Mouse (Mus musculus): Measurements from ENCODE around the gene Ghr. TPM values are rescaled to one million over a fixed set of nuclear protein-coding genes. Genes with fewer than 3 reads are reported as not detected.

The Ghr gene
- total RNA-seq, 2 experiments from 2014 or later = 164 to 166 TPM

DNA sequence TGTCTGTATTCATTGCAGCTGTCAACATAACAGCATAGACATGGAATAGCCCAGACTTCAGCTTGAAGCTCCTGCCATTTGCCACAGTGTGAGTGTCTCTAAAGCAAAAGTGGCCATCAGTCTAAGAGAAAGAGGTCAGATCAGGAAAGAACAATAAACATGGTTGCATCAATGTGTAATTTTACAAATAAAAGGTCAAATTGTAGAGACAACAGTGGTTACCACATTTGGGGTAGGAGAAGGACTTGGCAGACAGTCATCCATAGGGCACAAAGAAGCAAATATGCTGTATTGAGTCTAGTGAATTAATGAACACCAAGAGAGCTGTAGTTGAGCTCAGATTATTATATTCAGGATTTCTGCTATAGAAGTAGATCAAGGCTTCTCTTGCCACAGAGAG is 127.7 kb downstream of the Ghr start:
- no peak for DNase-seq
- intact Hi-C loops (cut with DNase I) = loop anchor here (5.0 kb wide), 1 partner anchor 47 kb away; no protein-coding TSS in a partner anchor

DNA sequence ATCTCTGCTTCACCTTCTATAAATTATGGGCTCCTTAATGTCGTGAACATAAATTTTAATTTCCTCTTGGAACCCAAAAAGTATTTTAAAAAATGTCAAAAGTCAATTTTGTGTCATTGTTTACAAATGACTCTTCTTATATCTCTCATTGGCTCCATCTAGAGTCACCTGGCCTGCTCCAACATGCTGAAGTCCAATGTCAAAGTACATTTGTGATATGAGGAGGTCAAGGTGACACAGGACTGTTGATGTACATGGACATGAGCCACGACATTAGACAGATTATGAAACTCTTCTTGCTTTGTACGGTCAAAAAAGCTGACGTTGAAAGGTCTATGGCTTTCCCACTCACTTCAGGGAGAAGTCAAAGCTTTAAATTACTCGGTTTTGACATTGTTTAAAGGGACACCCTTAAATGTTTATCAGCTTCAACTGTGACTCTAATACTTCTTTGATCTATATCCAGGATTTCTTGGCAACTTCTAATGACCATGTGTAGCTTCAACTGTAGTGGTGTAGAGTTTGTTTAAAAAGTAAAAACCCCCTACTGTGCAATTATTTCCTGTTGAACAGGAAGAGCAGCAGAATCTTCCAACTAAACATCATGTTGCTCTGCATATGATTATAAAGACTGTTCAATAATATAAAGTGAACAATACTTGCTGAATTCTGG is 131.1 kb downstream of the Ghr start:
- DNase-seq = no peak
- intact Hi-C loops (cut with DNase I) = no loop called here

DNA sequence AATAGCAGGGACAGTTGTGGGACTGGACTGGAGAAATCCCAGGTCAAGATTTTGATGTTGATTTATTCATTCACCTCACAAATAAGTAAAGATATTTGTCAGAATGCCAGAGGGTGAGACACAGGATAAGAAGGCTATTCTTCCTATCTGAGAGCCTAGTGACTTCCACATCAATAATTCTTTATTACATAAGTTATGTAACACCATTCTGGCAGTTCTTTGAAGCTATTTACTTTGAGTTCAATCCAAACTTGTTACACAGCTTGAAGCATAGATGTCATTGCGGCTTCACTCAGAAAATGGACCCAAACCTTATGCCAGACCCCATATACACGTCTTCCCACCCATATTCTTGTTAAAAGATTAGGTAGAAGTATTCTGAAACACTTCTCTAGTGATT is 133.7 kb downstream of the Ghr start:
- DNase-seq = no peak
- intact Hi-C loops (cut with DNase I) = no loop called here

DNA sequence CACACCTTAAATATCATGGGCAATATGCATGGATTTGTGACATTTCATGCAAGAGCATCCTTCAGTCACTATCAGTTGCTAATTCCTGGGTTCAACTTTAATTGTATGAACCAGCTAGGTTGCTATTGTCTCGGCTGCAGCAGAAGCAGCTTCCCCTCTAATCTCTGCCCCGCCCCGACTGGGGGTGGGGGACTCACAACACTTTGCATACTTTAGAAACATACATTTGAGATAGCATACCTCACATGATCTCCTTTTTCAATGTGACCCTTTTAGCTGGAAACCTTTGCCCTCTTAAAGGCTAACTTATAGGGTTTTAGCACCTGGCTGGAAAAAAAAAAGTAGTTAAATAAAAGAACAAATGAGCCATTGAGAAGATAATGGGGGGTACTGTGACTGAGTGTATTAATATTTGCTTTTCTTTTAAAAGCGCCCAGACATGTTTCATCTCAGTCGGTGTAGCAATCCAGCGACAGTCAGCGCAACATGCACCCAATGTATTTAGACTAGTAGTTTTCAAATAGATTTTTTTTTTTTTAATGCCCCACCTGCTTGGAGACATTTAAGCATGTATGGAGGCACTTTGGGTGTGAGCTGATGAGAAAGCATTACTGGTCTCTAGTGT is 137.9 kb downstream of the Ghr start:
- DNase-seq = no peak
- intact Hi-C loops (cut with DNase I) = no loop called here

DNA sequence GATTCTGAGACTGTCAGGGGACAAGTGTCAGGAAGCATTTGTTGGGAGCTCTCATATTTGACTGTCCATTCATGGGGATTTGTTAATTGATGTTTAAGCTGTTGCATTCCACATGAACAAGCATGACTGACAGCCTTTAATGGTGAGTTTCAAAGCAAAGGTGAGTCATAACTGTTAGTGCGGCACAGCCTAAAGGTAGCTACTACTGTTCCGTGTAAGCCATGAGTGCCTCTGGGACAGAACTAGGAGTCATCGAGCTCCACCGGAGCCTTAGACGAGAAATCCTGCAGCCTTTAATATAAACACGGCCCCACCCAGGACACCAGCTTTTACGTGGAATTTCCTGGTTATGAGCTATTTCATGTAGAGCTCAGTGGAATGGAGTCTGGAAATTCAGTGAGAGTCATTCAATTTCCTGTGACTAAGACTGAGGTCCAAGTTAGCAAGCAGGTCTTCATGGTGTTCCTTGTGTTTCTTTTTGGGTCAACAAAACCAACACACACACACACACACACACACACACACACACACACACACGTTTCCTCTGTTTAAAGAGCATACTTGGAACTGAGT is 138.8 kb downstream of the Ghr start:
- DNase-seq = no peak
- intact Hi-C loops (cut with DNase I) = no loop called here

DNA sequence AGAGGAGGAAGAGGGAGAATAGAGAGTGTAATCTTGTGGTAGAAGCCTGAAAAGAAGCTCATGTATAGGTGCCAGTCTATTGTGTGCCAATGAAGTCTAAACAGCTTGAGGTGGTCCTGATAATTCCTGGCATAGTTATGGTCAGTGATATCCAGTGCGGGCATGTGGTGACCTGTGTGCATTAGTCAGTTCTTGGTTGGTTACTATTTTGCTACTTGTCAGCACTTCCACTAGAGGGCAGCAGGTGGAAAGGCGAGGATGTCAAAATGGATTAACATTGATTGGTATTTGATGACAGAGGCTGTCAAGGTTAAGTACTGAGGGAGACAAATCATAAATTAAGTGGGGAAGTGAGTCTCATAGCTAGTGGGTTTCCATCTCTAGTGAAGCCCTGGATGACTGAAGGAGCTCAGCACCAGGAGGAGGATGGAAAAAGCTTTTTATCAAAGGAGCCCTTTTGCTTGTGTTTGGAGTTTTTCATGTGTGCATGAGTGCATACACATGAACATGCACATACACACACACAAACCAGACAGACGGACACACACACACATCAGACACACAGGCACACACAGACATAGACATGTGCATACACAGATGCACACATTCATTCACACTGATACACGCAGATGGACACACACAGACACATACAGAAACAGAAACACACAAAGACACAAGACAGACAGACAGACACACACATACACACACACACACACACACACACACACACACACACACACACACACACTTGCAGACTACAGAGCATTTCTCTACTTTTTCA is 141.6 kb downstream of the Ghr start:
- intact Hi-C loops (cut with DNase I) = loop anchor here (2.0 kb wide), 3 partner anchors 63 to 141 kb away; partner anchors contain the start of gene Ghr
- DNase-seq = peak in 1 of 2 experiments; percentile 40

DNA sequence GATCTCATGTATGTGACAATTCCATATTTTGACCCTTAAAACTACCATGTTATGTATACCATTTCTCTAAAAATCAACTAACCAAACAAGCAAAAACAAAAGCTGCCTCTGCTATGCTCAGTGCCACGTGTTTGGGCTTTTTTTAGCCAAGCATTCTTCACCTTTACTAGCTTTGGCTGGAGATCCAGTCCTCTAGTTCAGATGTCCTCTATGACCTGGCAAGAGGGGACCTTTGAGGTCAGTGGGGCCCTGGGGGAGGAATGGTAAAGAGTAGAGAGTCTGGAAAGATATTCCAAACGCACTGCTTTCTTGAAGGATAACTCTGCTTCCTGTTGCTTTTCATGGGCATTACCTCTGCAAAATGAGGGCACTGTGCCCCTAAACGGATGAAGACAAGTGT is 145.9 kb downstream of the Ghr start:
- intact Hi-C loops (cut with DNase I) = loop anchor here (5.0 to 10.0 kb wide), 4 partner anchors 223 to 587 kb away; partner anchors contain the start of genes AW549877 and Oxct1

DNA sequence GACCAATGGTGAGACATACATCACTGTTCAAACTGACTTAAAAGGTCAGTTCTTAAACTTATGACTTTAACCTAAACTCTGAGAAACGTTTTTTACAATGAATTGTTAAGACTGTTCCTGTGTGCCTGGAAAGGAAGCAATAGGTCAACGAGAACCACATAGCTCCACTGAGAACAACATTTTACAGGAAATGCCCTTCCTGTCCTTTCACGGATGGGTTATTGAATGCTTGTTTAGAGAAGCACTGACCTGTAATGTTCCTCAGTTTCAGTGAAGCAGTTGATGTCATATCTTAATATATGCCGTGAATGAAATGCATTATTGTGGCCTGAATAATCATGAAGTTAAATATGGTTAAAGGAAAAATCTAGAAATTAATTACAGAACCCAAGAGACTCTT is 147.7 kb downstream of the Ghr start:
- intact Hi-C loops (cut with DNase I) = loop anchor here (5.0 to 10.0 kb wide), 4 partner anchors 221 to 589 kb away; partner anchors contain the start of genes AW549877 and Oxct1
- DNase-seq = no peak

More for the DNA sequence above, 145.9 kb downstream of the Ghr start:
- peak in 1 of 2 experiments; percentile 38 for DNase-seq

DNA sequence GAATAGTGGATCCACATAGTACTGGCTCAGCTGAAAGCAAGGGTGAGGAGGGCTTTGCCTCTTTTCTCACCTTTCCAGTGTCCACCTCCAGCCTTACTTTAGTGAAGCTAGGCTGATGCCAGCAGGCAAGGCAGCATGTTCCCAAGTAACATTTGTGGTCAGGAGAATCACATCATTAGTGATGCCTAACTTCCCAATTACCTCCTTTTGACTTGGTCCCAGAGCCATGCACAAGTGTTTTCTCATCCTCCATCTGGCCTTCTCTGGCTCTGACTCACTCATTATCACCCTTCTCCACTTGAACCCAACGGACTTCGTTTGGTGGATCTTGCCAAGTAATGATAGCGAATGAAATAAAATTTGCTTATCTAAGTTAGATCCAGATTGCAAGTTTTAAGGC is 148.8 kb downstream of the Ghr start:
- peak in 1 of 2 experiments; percentile 36 for DNase-seq
- intact Hi-C loops (cut with DNase I) = loop anchor here (10.0 kb wide), 3 partner anchors 220 to 590 kb away; partner anchors contain the start of genes AW549877 and Oxct1

DNA sequence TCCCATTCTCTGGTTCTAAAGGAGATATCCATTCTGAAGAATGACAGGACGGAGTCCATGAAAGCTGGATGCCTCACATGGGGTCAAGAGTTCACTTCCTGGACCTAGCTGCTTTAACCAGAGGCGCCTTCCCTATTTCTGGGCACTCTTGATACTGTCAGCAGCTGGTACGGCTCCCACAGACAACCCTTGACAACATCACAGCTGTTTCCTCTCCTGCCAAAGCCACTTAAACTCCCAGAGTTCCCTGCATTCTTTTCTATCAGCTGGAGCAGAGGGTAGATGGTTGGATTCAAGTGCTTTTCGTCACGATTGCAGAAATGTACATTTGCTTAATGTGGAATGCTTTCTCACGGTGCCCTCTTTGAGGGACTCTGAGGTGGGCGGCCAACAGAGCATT is 150.0 kb downstream of the Ghr start:
- intact Hi-C loops (cut with DNase I) = loop anchor here (10.0 kb wide), 3 partner anchors 218 to 592 kb away; partner anchors contain the start of genes AW549877 and Oxct1

DNA sequence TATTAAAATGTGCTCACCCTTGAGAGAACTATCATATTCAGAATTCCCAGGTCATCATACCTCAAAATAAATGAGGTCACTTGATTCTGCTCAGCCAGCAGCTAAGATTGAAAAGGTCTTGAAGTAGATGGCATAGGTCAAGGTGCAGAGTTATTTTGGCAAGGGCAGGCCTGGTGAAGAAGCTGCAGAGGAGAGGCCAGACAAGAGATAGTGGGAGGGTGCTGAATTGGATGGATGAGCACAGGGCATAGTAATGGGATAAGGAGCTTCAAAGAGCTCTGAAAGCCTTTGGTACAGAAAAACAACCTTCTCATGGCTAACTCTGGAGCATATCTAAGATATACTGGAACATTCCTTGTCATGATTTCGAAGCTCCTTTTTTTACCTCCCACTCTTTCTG is 150.5 kb downstream of the Ghr start:
- no peak for DNase-seq
- intact Hi-C loops (cut with DNase I) = loop anchor here (10.0 kb wide), 3 partner anchors 218 to 592 kb away; partner anchors contain the start of genes AW549877 and Oxct1

More for the DNA sequence above, 150.0 kb downstream of the Ghr start:
- DNase-seq = peak; percentile 51 to 64

DNA sequence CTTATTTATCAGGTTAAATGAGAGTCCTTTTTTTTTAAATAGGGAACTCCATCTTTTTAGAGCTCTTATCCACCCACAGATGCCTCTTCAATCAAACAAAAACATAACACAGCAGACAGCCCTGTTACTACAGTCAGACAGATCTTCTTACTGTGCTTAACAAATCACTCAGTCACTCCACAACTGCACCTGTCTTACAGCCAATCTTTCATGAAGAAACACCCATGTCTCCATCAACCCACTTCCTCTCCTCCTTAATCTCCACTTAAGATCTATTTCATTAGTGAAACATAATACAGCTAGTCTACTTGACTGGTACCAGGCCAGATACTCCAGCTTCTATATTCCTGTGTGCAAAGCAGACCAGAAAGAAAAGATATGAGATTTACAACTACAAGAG is 153.9 kb downstream of the Ghr start:
- intact Hi-C loops (cut with DNase I) = no loop called here

DNA sequence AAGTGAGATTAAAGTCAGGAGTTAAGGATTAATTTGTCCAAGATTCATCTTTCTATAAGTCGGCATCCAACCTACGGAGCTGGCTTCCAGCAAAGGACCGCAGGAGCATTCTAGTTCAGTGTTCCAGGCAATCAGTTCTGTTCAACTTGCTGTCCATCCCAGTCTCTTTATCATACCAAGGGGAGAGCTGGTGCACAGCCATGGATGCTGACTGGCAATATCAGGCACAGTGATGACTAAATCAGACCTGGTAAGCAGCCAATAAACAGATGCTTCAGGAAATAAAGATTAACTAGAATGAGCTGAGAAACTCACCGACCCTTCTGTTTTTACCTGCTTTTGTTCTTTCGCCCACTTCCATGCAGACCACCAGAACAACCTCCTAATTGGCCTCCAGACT is 154.3 kb downstream of the Ghr start:
- intact Hi-C loops (cut with DNase I) = no loop called here
- no peak for DNase-seq

More for the DNA sequence above, 153.9 kb downstream of the Ghr start:
- DNase-seq = no peak

DNA sequence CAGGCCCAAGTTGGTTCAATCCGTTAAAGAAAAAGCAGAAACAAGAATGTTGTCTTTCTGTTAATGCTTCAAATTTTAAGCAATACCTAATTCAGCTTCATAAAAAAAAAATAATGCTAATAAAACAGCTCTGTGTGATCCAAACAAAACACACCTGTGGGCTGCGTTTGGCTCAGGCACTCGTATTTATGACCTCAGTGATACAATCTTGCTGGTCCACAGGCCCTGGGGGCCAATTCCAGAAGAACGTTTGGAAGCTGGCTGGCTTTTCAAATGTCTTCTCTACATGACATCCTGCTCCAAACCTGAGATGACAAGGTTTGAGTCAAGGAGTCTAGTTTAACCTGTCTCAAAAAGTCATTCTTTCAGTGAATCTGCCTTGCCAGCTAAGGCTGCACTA is 156.9 kb downstream of the Ghr start:
- no peak for DNase-seq
- intact Hi-C loops (cut with DNase I) = no loop called here

DNA sequence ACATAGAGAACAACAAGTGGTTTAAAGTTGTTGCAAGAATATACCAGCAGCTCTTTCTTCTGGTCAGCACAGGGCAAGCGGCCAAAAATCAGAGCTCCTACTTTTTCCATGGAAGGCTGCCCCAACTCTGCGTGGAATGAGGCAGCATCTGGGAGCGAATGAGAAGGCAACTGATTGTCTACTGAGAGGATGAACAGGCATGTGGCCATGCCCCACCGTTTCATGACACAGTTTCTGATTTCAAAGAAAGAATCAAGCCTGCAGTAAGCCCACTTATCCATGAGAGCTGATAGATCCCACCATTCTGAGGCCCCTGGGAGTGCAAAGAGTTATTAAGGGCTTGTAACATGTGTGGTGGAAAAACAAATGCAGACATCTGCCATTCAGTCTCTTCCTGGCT is 160.1 kb downstream of the Ghr start:
- DNase-seq = peak; percentile 57 to 63
- intact Hi-C loops (cut with DNase I) = no loop called here

DNA sequence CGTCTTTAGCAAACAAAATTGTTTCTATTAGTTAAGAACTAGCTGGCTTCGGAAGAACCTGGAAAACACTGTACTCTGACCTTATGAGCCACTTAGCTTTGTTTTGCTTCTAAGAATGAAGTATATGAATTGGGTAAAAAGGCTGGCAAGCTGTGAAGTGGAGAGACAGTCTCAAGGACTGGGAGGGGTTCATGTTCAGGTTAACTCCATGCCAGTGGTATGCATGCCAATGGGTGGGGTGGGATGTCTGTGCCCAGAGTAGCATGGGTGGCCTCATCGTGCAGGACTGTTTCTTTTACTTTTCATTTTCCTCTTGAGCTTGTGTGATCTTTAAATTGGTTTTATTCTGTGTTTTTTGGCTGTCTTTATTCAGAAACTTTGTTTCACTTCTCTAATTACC is 165.6 kb downstream of the Ghr start:
- DNase-seq = no peak
- intact Hi-C loops (cut with DNase I) = no loop called here

DNA sequence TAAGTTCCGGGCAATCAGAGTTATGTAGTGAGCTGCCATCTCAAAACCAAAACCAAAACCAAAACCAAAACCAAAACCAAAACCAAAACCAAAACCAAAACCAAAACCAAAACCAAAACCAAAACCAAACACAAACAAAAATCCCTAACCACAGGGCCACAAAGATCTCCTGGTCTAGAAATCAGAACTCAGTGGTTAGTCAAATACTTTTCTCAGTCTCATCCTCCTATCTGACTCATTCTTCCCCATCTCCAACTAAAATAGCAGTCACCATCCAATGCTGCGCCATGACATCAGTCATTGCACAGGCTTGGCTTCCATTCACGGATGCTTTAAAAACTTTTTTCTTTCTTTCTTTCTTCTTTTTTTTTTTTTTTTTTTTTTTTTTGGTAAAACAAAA is 170.2 kb downstream of the Ghr start:
- DNase-seq = no peak

DNA sequence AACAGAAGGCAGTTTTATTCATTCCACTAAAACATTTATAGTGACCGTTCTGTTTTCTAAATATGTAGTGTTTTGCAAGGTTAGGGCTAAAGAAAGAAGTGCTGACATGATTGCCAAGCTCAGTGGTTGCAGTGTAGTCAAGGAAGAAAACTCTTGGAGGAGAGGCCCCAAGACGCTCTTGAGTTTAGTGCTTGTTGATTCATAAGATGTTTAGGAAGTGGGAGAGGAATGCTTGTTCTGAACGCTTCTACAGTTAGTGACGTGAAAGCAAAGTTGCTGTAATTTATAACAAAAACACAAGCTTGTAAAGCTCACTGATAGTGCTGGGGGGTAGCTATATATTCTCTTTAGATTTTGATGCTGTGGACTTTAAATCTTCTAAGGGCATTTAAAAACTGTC is 174.8 kb downstream of the Ghr start:
- DNase-seq = no peak
- intact Hi-C loops (cut with DNase I) = no loop called here

More for the DNA sequence above, 170.2 kb downstream of the Ghr start:
- intact Hi-C loops (cut with DNase I) = no loop called here

DNA sequence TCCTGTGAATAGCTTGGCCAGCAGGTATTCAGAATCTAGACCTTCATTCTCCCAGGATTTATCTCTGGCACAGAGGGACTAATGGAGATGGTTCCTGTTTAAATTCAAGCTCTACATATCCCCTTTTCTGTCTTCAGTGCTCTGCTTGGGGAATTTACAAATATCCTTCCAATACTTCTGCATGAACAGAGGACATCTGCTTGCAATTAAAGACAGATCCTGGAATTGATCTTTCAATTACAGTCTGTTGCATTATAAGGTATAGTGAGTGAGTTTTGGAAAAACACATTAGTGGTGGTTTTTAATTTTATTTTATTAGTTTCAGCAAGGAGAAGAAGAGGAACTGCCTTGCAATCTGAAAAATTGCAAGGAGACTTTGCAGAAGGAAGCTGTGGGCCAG is 184.1 kb downstream of the Ghr start:
- intact Hi-C loops (cut with DNase I) = no loop called here

DNA sequence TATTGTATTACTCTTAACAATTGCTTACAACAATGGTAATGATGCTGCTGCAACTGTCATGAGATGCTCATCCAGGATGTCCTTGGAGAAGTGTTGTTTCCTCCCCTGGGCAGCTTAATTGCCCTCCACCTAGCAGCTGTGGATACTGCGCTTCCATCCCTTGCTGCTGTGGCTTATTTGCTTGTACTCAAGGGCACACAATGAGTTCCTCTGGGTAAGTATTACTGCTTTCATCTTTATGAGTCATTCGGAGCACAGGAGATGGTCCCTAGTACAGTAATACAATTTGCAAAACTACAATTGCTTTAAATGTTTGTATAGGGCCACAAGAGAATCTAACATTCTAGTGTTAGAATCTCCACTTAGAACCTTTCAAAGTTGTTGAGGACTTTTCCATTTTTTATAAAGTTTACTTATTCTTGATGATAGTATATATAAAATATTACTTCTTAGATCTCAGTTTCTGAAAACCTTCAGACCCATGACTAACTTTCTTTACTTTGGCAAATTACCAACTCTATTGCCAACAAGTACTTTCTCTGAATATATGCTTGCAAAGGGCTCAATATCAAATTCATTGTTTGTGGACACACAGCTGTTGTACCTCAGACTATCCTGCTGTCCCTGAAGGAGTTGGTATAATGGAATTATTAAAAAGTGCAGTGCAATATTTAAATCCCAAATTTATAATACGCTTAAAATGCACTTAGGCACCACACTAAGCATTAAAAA is 185.8 kb downstream of the Ghr start:
- intact Hi-C loops (cut with DNase I) = no loop called here
- no peak for DNase-seq

More for the DNA sequence above, 184.1 kb downstream of the Ghr start:
- no peak for DNase-seq

Data from heart, postnatal 36 days (tissue).